Mouse (Mus musculus) bone marrow, adult 2 months (tissue): ENCODE measurements at regions not wholly inside any gene's neighbourhood (a gene's known extent, or its start where the extent isn't known, plus 50 kb on each side); places are given as distances from the start of the nearest gene placed in this dataset.

ENCODE experiments used
- CTCF ChIP-seq: fragments of 200-500 bp; IDR thresholded peaks from 2 replicates; pipeline ENCODE4 v1.5.1; 2011; ENCODE audit warnings: low read length, control low read depth; ENCODE audit not compliant: control insufficient read depth, insufficient read depth
- POLR2A ChIP-seq: fragments of 200-500 bp; IDR thresholded peaks from 2 replicates; pipeline ENCODE4 v1.6.1; 2011; ENCODE audit warnings: low read depth, mild to moderate bottlenecking, control low read depth, low read length, borderline replicate concordance; ENCODE audit not compliant: control insufficient read depth

DNA sequence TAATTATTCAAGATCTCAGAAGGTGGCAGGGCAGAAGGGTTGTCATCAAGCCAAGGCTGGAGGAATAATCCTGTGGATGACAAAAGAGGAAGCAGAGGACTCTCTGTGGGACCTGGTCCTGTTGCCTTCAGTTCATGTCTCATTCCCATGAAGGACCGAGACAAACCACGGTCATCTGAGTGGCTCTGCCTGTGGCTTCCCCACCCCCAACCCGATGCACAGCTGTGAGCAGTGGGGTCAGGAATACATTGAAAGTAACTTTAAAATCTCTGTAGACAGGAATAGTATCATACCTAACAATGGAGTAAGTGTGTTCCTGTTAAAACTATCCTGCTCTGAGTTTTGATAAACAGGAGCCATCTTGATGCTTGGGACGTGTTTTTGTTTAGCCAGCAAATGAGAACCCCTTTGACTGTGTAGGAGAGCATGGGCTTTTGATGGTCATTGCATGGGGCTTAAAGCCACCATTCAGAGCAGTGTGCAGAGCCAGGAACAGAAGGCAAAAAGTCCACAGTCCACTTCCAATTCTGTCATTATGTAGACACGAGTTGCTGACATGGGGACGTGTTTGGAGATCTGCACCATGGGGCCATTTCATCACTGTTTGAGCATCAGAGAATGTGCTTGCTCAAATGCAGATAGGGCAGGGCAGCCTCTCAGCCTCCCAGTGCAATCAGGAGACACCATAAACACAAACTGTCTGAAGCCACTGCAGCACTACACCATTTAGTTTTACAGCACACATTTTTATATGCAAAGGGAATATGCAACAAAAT lies 88.3 kb downstream of the Gm815 start:
- TF ChIP-seq CTCF, result no peak
- no peak for TF ChIP-seq POLR2A
